Mouse (Mus musculus) monocyte, adult 5-6 weeks (primary cell): ENCODE results near the gene Cbx5. TPM values are rescaled to one million over a fixed set of nuclear protein-coding genes. Genes with fewer than 3 reads are reported as not detected.
"Not testable (repeated sequence)": the region's sequence is repeated elsewhere in the genome, so short reads cannot be mapped to it uniquely, and the experiment has no call there.

Experiments used
- ATAC-seq: fragments of 153-309, 156-312 bp; replicated peaks from 2 replicates; pipeline ENCODE4 v1.8.0; 2017; ENCODE audit warnings: mild to moderate bottlenecking; ENCODE audit not compliant: low TSS enrichment, insufficient number of reproducible peaks, severe bottlenecking, poor library complexity, low FRiP score
- total RNA-seq: library from RNA; stranded (forward); fragments of 200-1000, 200-491, 200-594 nt; gene quantifications from 3 replicates; pipeline ENCODE4 v1.2.3, GENCODE M21; 2017

The Cbx5 gene
- total RNA-seq, 1 experiment from 2014 or later: 33.9 TPM

GRCm38 (mm10) chr15:103253352-103253751, 13.7 kb upstream of the Cbx5 start:
- no peak for ATAC-seq

DNA sequence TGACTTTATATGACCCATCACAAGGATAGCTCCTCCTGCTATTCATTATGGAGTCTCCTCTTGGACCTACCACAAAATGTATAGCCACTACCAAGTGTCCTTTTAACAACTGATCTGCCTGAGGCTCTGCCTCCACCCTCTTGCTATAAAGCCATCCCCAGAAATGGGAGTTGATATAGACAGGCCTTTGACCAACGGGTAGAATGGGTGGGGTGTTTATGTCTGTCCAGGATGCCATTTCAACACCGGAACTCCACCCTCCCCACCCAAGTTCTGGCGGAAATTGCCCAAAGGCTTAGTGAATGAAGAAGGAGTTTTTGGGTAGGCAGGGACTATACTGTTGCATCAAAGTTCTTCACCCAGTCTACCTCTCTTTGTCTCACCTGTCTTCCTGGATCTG, 13.0 kb upstream of the Cbx5 start:
- ATAC-seq: peak; percentile 74

DNA sequence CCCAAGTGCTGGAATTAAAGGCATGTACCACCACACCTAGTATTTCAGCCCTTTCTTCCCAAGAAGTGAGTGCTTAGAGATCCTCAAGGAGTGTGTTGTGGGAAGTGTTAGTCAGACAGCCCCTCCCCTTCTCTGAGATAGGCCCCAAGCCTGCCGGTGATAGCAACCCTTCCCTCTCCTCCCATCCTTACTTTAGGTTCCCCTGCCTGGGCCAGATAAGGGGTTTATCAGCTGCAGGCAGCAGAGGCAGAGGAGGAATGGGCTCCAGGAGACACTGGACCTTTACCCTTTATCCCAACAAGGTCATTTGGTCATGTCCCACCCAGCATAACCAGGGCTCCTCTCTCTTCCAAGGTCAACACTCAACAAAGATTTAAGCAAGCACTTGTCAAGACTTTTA, 12.0 kb upstream of the Cbx5 start:
- ATAC-seq: no peak

DNA sequence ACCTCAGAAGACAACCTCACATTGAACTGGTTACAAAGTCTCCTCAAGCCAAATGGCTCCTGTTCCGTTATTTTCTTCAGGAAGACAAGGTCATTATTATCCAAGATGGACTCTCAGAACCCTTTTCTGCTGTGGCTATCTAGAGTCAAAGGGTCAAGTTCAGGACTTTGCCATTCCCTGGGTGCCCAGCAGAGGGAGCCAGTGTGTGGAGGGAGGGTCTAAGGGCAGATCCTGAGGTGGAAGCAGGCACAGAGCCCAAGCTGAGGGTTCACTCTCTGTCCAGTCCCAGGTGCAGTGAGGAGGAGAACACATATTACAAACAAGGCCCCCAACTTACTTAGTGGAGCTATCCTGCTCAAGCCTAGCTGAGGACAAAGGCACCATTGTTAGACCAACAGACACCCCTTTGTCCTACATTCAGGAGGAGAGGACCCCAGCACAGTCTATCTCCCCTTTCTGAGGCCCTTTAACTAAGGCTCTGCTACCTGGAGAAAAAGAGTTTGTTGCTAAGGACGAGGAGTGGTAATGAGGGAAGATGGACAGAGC, 10.7 kb upstream of the Cbx5 start:
- ATAC-seq: peak; percentile 73

DNA sequence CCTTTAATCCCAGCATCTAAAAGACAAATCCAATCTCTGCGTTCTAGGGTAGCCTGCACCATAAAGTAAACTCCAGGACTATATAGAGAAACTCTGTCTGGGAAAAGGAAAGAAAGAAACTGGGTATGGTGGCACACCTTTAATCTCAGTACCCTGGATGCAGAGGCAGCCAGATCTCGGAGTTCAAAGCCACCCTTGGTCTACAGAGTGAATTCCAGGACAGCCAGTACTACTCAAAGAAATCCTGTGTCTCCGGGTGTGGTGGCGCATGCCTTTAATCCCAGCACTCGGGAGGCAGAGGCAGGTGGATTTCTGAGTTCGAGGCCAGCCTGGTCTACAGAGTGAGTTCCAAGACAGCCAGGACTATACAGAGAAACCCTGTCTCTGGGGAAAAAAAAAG, 9.9 kb upstream of the Cbx5 start:
- not testable (repeated sequence) for ATAC-seq

- ATAC-seq: no peak
These were observed 9.0 kb upstream of the Cbx5 start for GRCm38 (mm10) chr15:103248401-103249313.

- no peak for ATAC-seq
These were observed 8.3 kb upstream of the Cbx5 start for GRCm38 (mm10) chr15:103247782-103248400.

DNA sequence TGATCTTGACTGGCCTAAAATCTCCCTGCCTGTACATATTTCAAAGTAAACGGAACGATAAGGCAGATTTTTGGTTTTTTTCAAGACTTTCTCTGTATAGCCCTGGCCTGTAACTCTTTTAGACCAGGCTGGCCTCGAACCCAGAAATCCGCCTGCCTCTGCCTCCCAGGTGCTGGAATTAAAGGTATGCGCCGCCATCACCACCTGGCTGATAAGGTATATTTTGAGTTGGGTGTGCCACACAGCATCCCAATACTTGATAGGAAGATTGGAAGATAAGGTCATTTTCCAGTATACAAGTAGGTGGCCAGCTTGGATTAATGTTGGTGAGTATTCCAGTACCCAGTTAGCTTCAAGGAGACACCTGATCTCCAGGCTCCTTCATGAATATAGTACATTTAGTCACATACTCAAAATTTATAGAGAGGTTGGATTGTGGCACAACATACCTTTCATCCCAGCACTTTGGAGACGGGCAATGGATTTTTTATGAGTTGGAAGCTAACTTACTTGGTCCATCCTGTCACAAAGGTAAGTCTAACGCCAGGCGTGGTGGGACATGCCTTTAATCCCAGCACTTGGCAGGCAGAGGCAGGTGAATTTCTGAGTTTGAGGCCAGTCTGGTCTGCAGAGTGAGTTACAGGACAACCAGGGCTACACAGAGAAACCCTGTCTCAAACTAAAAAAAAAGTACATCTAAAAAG, 7.6 kb upstream of the Cbx5 start:
- ATAC-seq: no peak

DNA sequence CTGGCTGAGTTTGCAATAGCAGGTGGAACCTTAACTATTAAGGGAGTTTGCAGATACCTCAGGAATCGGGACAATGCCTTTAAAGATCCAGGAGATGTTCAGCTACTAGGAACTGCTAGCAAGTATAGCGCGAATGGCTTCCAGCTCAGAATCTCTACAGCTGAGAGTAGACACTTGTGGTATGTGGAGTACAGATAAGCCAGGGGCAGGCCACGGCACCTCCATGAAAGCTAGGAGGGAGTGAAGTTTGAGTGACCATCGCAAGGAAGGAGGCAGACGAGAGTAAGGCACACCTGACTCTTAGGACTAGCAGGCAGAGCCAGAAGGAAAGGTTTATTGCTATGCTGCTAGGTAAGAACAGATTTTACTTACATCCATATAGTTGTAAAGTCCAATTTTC, 6.0 kb upstream of the Cbx5 start:
- ATAC-seq: no peak

GRCm38 (mm10) chr15:103242885-103243284, 3.3 kb upstream of the Cbx5 start:
- no peak for ATAC-seq

- ATAC-seq: not testable (repeated sequence)
These were observed 1.7 kb upstream of the Cbx5 start for GRCm38 (mm10) chr15:103241071-103242018.

DNA sequence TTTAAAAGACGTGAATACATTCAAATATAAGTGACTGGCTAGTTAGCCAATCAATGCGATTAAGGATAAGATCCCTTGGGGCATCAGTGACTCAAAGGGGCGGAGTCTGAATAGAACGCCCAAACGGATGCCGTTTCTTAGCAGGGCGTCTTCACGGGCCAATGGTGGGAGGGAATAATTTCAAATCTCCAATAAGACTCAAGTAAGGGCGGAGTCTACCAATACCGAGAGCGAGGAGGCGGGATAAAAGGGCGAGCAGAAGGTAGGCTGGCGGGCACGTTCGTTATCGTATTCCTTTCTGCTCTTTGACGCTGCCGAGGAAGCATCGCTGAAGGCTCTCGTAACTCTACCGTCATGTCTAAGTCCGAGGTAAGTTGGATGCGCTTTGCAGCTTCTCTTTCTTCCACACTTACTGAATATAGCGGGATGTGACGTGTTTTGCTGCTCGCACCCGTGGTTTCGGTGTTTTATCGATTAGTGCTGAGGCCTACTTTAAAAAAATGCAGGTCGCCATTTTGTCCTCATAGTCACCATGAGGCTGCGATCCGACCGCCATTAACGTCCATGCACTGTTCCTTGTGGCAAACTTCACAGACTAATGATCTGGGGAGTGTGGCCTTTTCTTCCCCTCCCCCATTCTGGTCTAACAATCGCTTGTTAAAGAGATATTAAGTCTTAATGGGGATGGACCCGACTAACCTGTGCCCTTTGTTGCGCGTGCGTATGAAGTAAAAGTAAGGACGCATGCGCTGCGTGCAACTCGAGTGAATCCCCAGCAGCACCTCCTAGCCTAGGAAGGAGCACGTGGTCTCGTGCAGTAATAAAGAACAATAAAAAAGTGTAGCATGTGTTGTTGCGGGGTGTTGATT, 778 bp upstream of the Cbx5 start, which contains the start of gene Hnrnpa1:
TSS of gene Hnrnpa1 (plus strand) at position 273 of the 869 bp plus-strand sequence.
- ATAC-seq: peak; percentile 90

DNA sequence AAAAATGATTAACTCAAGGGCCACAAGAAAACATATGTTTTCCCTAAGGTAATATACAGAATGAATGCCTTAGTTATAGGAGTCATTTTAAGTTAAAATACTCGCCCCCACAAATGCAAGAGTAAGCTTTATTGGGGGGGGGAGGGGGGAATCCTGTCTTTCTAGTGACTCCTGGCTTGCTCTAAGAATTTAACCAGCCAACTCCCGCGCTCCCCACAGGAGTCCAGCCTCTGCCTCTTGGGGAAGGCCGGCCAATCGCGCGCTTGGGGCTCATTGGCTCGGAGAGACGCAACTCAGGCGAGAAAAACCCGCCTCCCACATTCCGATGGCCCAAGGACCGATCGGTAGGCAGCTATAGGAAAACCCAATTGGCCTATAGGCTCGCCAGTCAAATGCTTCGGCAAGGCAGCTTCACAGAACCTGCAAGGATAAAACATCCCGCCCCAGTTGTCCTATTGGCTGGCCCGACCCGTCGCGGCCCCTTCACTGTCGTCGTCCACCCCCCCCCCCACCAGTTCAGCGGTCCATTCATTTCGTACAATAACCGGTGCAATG, 409 bp downstream of the Cbx5 start:
- ATAC-seq: peak; percentile 77

GRCm38 (mm10) chr15:103237295-103237694, 2.3 kb downstream of the Cbx5 start:
- no peak for ATAC-seq

- ATAC-seq: no peak
These were observed 6.5 kb downstream of the Cbx5 start for GRCm38 (mm10) chr15:103233119-103233518.

- no peak for ATAC-seq
These were observed 10.7 kb downstream of the Cbx5 start for GRCm38 (mm10) chr15:103228904-103229303.

GRCm38 (mm10) chr15:103227572-103227971, 12.0 kb downstream of the Cbx5 start:
- ATAC-seq: no peak
